Mouse (Mus musculus): ENCODE data around the gene Ece2.

GRCm38 (mm10) chr16:20671886-20672285, 42.3 kb downstream of the Ece2 start:
- TF ChIP-seq GATA1 (IDR thresholded peaks at IDR 0.05; ENCODE audit: low read length) (no peak), TAL1 (IDR thresholded peaks at IDR 0.05; ENCODE audit: low read length) (no peak)

All from erythroblast, embryonic 14.5 days (primary cell).